Mouse (Mus musculus) layer of hippocampus, postnatal 10 days (tissue): ENCODE measurements around the gene Rhod. TPM values are rescaled to one million over a fixed set of nuclear protein-coding genes. Genes with fewer than 3 reads are reported as not detected.

Experiments used
- DNase-seq, 2 experiments: peaks; one replicate each; pipeline ENCODE4 v3.0.0; 2021; ENCODE audit warnings: low spot score in 2 of 2
- total RNA-seq, 2 experiments: library from RNA; stranded (reverse); gene quantifications; 2 replicates each; pipeline ENCODE4 v1.2.3; 2021

The Rhod gene
- total RNA-seq, 2 experiments from 2014 or later, result 2.2 to 2.3 TPM

GRCm38 (mm10) chr19:4451098-4451497 is 11.9 kb upstream of the Rhod start:
- no peak for DNase-seq

- no peak for DNase-seq
Observed at GRCm38 (mm10) chr19:4450666-4451065, 11.4 kb upstream of the Rhod start.

- no peak for DNase-seq
Observed at GRCm38 (mm10) chr19:4449230-4449629, 10.0 kb upstream of the Rhod start.

GRCm38 (mm10) chr19:4447445-4447844 is 8.2 kb upstream of the Rhod start:
- no peak for DNase-seq

GRCm38 (mm10) chr19:4446661-4447420 is 7.6 kb upstream of the Rhod start:
- no peak for DNase-seq

GRCm38 (mm10) chr19:4442408-4442807 is 3.2 kb upstream of the Rhod start:
- peak; percentile 85 to 88 for DNase-seq

- DNase-seq, result no peak
Observed at GRCm38 (mm10) chr19:4441621-4442161, 2.5 kb upstream of the Rhod start.

DNA sequence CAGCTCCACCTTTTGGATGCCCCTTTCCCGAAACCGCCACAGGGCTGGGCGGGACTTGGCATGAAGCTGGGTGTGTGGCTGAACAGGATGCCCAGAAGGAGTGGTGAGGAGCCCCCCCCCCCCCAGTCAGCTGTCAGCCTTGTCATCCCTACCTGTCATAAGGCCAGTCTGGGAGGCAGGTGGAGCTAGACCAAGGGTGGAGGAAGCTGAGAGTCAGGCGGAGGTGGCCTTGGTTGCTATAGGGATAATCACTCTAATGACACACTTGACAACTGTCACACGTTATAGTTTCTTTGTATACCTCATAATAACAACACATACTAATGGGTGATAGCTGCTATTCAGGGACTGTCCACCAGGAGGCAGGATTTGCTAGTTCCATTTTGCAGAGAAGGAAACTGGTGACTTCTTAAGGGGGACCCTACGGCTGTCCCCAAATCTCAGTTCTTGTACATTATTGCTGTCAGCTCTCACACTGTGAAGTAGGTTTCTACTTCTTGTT is 1.9 kb upstream of the Rhod start:
- peak; percentile 56 to 59 for DNase-seq

DNA sequence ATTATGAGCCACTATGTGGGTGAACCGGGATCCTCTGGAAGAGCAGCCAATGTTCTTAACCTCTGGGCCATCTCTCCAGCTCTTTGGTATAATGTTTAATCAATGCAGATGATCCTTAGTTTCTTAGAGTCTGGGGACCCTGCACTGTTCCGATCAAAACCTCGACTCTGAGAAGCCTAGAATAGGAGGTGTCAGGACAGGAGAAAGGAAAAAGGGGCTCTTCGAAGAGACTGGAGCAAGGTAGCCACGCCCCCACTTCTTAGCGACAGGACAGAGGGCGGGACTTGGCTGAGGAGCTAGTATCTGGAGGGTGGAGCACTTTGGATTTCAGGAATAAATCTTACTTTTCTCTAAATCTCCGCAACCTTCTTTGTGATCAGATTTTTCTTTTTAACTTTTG is 990 bp upstream of the Rhod start:
- no peak for DNase-seq

DNA sequence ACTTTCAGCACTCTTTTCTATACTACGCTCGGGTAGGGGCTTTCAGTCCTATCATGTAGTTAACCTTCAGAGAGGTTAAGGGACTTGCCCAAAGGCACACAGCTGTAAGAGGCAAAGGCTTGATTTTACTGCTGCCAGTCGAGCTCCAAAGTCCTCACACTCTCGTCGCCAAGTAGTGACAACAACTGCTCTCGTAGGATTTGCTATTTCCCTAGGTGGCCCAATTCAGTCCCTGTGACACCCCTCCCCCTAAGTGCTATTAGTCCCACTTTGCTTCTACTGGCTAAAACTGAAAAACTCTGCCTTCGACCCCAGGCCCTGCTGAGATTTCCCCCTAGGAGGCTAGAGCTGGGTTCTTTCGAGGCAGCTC is 456 bp downstream of the Rhod start:
- DNase-seq, result no peak

DNA sequence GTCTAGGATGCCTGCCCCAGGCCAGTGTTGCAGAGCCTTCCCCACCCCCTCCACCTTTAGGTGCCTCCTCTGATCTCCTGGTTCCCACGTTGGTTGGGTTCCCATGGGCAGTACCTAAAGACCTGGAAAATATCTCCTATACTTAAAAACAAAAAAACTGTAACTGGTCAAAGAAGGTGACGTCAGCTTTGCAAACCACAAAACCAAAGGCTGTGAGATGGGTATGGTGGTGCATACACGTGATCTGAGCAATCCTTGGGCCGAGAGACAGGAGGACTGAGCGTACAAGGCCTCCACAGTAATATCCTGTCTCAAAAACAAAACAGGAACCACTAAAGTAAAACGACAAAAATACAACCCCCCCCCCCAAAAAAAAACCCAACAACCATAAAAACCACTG is 1.3 kb downstream of the Rhod start:
- DNase-seq, result no peak

DNA sequence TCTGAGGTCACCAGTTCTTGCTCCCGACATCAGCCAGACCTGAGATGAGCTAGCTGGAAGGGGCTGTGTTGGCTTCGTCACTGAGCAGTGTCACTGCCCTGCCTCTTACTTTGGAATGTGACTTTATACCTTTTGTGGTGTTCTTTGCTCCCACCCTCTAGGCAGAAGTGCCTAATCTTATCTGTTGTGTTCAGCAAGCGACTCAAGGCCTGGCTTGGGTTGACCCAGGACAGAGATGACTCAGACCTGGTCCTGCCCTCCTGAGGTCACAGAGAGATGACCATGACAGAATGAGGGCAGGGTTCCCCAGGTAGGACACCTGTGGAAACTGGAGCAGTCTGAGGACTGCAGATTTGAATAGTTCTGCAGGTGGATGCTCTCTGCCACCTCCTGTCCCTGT is 3.0 kb downstream of the Rhod start:
- no peak for DNase-seq

- DNase-seq, result no peak
Observed at GRCm38 (mm10) chr19:4434999-4435398, 4.2 kb downstream of the Rhod start.

- no peak for DNase-seq
Observed at GRCm38 (mm10) chr19:4433756-4434155, 5.5 kb downstream of the Rhod start.

- DNase-seq, result no peak
Observed at GRCm38 (mm10) chr19:4430091-4430620, 9.1 kb downstream of the Rhod start.

DNA sequence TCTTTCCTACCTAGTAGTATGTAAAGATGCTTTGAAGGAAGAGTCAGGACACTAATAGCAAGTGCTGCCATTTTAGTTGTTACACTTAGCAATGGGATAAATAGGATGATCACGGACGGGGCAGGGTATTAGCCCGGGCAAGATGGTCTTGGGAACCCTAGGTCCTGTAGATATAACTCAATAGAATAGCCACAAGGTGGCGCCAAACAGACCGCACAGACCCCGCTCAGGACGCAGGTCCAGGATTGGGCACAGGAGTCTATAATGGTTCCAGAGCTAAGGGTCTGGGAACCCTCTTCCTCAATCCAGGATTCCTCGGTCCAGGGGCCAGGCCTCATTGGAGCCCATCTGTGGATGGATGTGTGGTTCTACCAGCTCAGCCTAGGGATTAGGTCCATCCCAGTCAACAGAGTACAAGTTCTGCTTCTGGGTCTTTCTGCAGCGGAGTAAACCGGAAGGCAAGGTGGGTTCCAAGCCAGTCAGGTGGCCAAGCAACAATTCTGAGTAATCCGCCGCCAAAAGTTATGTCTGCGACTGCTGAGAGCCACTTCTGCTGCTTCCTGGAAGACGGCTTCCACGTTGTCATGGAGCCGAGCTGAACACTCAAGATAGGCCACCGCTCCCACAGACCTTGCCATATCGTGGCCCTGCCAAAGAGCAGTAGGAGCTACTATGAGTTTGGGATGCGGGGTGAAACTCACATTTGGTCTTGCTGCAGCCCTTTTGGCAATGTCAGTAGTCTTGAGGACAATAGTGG is 13.4 kb downstream of the Rhod start:
- no peak for DNase-seq

- DNase-seq, result no peak
Observed at GRCm38 (mm10) chr19:4423021-4423420, 16.2 kb downstream of the Rhod start.

- DNase-seq, result no peak
Observed at GRCm38 (mm10) chr19:4422581-4422980, 16.7 kb downstream of the Rhod start.

DNA sequence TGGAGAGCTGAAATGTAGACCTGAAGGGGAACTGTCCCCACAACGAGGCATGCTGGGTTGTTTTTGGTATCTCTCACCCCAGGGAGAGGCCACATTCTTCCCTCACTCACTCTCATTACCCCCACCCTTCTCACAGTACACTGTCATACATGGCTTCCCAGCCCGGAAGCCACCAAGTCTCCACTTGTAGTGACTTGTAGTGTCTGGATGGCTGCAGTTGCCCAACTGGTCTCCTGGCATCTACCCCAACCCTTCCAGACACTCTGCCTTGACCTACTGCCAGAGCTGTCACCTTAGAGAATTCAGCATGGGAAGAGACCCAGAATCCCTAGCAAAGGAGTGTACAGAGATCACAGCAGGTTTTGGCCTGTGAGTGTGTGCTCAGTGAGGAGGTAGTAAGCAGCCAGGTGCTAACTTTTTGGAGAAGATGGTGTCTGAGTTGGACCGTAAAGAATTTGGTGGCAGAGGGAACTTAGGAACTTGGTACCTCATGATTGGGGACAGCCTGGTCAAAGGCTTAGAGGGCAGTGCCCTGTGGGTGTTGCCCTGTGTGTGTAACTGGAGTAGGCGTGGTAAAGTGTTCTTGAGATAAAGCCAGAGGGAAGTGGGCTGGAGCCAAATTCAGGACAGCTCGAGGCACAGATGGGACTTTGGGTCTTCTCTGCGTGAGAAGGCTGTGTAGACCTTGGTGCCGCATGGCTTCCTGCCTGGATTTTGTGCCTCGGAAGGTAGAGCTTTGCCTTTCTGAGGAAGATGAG is 18.9 kb downstream of the Rhod start:
- no peak for DNase-seq

DNA sequence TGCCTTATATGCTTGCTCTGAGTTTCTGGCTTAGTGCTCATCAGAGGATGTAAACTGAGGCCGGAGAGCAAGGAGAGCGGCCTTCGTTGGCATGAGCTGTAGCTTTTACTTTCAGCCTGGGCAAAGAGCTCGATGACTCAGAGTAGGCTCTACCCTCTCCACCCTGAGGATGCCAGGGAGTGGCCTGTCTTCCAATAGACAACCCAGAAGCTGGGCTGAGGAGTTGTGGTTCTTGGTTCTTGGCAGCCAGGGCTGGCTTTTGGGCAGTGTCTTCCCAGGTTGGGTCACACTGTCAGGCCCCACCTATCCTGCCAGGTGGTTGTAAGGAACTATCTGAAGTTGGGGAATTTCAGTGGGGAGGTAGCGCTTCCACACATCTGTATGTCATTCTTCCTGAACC is 19.5 kb downstream of the Rhod start:
- no peak for DNase-seq

GRCm38 (mm10) chr19:4417713-4418112 is 21.5 kb downstream of the Rhod start:
- no peak for DNase-seq
